Mouse (Mus musculus) myocyte (in vitro differentiated cells): ENCODE measurements at regions not wholly inside any gene's neighbourhood (a gene's known extent, or its start where the extent isn't known, plus 50 kb on each side); places are given as distances from the start of the nearest gene placed in this dataset.

Experiments used
- H3K27me3 ChIP-seq: one replicate; pipeline ENCODE4 v1.6.1; 2011; ENCODE audit not compliant: control insufficient read depth, insufficient read depth, insufficient read length
- H3K36me3 ChIP-seq: one replicate; pipeline ENCODE4 v1.6.1; 2011; ENCODE audit not compliant: control insufficient read depth, insufficient read depth
- H3K4me2 ChIP-seq: one replicate; pipeline ENCODE4 v1.6.1; 2011; ENCODE audit warnings: low read depth, control low read depth
- H3K4me3 ChIP-seq: one replicate; pipeline ENCODE4 v1.5.1; 2011; ENCODE audit warnings: mild to moderate bottlenecking, control low read depth, moderate library complexity
- H3K79me2 ChIP-seq: one replicate; pipeline ENCODE4 v1.6.1; 2011; ENCODE audit not compliant: control insufficient read depth, insufficient read depth
- H3ac ChIP-seq: one replicate; pipeline ENCODE4 v1.6.1; 2011; ENCODE audit not compliant: control insufficient read depth, insufficient read length
- CEBPB ChIP-seq: IDR thresholded peaks from 2 replicates; pipeline ENCODE4 v1.6.1; 2011; ENCODE audit warnings: mild to moderate bottlenecking, moderate library complexity; ENCODE audit not compliant: poor library complexity, insufficient read depth, severe bottlenecking
- E2F4 ChIP-seq: IDR thresholded peaks from one replicate; pipeline ENCODE4 v1.6.1; 2011; ENCODE audit warnings: mild to moderate bottlenecking, control low read depth, moderate library complexity; ENCODE audit not compliant: insufficient read depth
- MAX ChIP-seq: IDR thresholded peaks from one replicate; pipeline ENCODE4 v1.6.1; 2011; ENCODE audit warnings: low read depth, mild to moderate bottlenecking, control low read depth
- MYOD1 ChIP-seq, 3 experiments: IDR thresholded peaks; one replicate each; pipeline ENCODE4 v1.6.1; 2011; ENCODE audit warnings: control low read depth in 2 of 3, low read depth in 2 of 3, mild to moderate bottlenecking in 2 of 3, moderate library complexity in 1 of 3; ENCODE audit not compliant: insufficient read length in 2 of 3, control insufficient read depth in 1 of 3
- MYOG ChIP-seq, 3 experiments: IDR thresholded peaks; one replicate each; pipeline ENCODE4 v1.6.1; 2011; ENCODE audit warnings: control low read depth in 2 of 3, low read depth in 2 of 3, mild to moderate bottlenecking in 2 of 3; ENCODE audit not compliant: insufficient read length in 2 of 3, control insufficient read depth in 1 of 3, insufficient read depth in 1 of 3
- POLR2A ChIP-seq: IDR thresholded peaks from one replicate; pipeline ENCODE4 v1.6.1; 2011; ENCODE audit warnings: low read depth, mild to moderate bottlenecking, control low read depth, moderate library complexity; ENCODE audit not compliant: insufficient read length
- POLR2AphosphoS2 ChIP-seq: IDR thresholded peaks from one replicate; pipeline ENCODE4 v1.6.1; 2011; ENCODE audit warnings: low read depth, control low read depth; ENCODE audit not compliant: insufficient read length
- REST ChIP-seq: IDR thresholded peaks from one replicate; pipeline ENCODE4 v1.6.1; 2011; ENCODE audit warnings: mild to moderate bottlenecking, control low read depth, moderate library complexity; ENCODE audit not compliant: insufficient read depth, insufficient read length
- SRF ChIP-seq: IDR thresholded peaks from one replicate; pipeline ENCODE4 v1.6.1; 2011; ENCODE audit warnings: low read depth; ENCODE audit not compliant: control insufficient read depth, insufficient read length
- TCF12 ChIP-seq: IDR thresholded peaks from one replicate; pipeline ENCODE4 v1.6.1; 2011; ENCODE audit warnings: mild to moderate bottlenecking, control low read depth; ENCODE audit not compliant: poor library complexity, insufficient read depth, severe bottlenecking
- TCF3 ChIP-seq: IDR thresholded peaks from one replicate; pipeline ENCODE4 v1.6.1; 2011; ENCODE audit warnings: low read depth, control low read depth; ENCODE audit not compliant: insufficient read length
- USF1 ChIP-seq: IDR thresholded peaks from one replicate; pipeline ENCODE4 v1.6.1; 2011; ENCODE audit warnings: low read depth, mild to moderate bottlenecking, control low read depth, moderate library complexity

GRCm38 (mm10) chr15:60111046-60111445 is 94.6 kb upstream of the 4933412E24Rik start:
- no peak overlapping the region for H3K4me2 ChIP-seq
- H3K4me3 ChIP-seq, result no peak overlapping the region
- no peaks in the 10 kb centered on the region for H3K36me3 ChIP-seq
- no peak for TF ChIP-seq E2F4
- no peak for TF ChIP-seq USF1
- no peak for TF ChIP-seq REST
- no peak for TF ChIP-seq TCF12
- TF ChIP-seq POLR2AphosphoS2, result no peak
- no peak for TF ChIP-seq SRF
- no peak for TF ChIP-seq MAX
- no peak for TF ChIP-seq POLR2A
- no peak for TF ChIP-seq MYOG (IDR thresholded peaks at IDR 0.05; ENCODE audit: control insufficient read depth in 1 of 3, insufficient read depth in 1 of 3, insufficient read length in 2 of 3, low read depth in 2 of 3)
- no peak for TF ChIP-seq CEBPB
- TF ChIP-seq MYOD1 (IDR thresholded peaks at IDR 0.05; ENCODE audit: control insufficient read depth in 1 of 3, insufficient read length in 2 of 3, low read depth in 2 of 3), result no peak
- TF ChIP-seq TCF3, result no peak
- no peaks in the 10 kb centered on the region for H3K79me2 ChIP-seq
- no peaks in the 10 kb centered on the region for H3K27me3 ChIP-seq
- H3ac ChIP-seq, result no peak overlapping the region

- Histone ChIP-seq H3K36me3 (no peaks in the 10 kb centered on the region), H3K79me2 (no peaks in the 10 kb centered on the region), H3K4me3 (no peak overlapping the region), H3K27me3 (no peaks in the 10 kb centered on the region), H3ac (no peak overlapping the region), H3K4me2 (no peak overlapping the region)
- TF ChIP-seq TCF3, result no peak
- no peak for TF ChIP-seq CEBPB
Observed at GRCm38 (mm10) chr15:60104126-60104525, 87.7 kb upstream of the 4933412E24Rik start.

- H3K4me3 ChIP-seq, result no peak overlapping the region
- H3K4me2 ChIP-seq, result no peak overlapping the region
- no peak overlapping the region for H3ac ChIP-seq
- no peaks in the 10 kb centered on the region for H3K79me2 ChIP-seq
- H3K36me3 ChIP-seq, result no peaks in the 10 kb centered on the region
- peaks cover 1% of the 10 kb centered on the region for H3K27me3 ChIP-seq
- TF ChIP-seq POLR2A (no peak), REST (no peak), MYOD1 (IDR thresholded peaks at IDR 0.05; ENCODE audit: control insufficient read depth in 1 of 3, insufficient read length in 2 of 3, low read depth in 2 of 3) (no peak), MYOG (IDR thresholded peaks at IDR 0.05; ENCODE audit: control insufficient read depth in 1 of 3, insufficient read depth in 1 of 3, insufficient read length in 2 of 3, low read depth in 2 of 3) (no peak), POLR2AphosphoS2 (no peak), SRF (no peak), TCF3 (no peak), MAX (no peak), TCF12 (no peak), CEBPB (no peak), USF1 (no peak), E2F4 (no peak)
Observed at GRCm38 (mm10) chr15:60101485-60102280, 85.3 kb upstream of the 4933412E24Rik start.

DNA sequence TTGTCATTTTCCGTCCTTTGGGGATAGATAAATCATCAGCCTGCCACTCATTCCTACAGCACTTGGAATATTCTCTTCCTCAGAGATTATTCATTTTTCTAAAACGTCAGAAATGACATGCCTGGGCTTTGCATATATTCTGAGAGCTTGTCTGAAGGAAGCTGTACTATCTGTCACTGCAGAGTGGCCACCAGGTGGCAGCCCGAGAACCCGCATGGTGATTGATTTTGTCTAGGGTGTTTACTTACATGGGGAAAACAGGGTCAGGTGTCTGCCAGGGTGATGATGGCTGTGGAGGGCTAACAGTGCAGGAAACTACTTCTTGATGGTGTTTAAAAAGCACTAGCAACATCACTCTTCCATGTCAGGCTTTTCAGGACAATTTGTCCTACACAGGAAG is 80.7 kb upstream of the 4933412E24Rik start:
- no peak overlapping the region for H3K4me2 ChIP-seq
- TF ChIP-seq TCF3 (no peak), POLR2AphosphoS2 (no peak), CEBPB (no peak), MAX (no peak), POLR2A (no peak), REST (no peak), SRF (no peak), MYOD1 (IDR thresholded peaks at IDR 0.05; ENCODE audit: control insufficient read depth in 1 of 3, insufficient read length in 2 of 3, low read depth in 2 of 3) (no peak), USF1 (no peak), MYOG (IDR thresholded peaks at IDR 0.05; ENCODE audit: control insufficient read depth in 1 of 3, insufficient read depth in 1 of 3, insufficient read length in 2 of 3, low read depth in 2 of 3) (no peak), E2F4 (no peak), TCF12 (no peak)
- no peak overlapping the region for H3ac ChIP-seq
- no peak overlapping the region for H3K4me3 ChIP-seq
- no peaks in the 10 kb centered on the region for H3K36me3 ChIP-seq
- peaks cover 8% of the 10 kb centered on the region for H3K27me3 ChIP-seq
- no peaks in the 10 kb centered on the region for H3K79me2 ChIP-seq

- H3K36me3 ChIP-seq, result no peaks in the 10 kb centered on the region
- no peak overlapping the region for H3ac ChIP-seq
- peaks cover 8% of the 10 kb centered on the region for H3K27me3 ChIP-seq
- H3K4me2 ChIP-seq, result no peak overlapping the region
- H3K79me2 ChIP-seq, result no peaks in the 10 kb centered on the region
- TF ChIP-seq MYOD1 (IDR thresholded peaks at IDR 0.05; ENCODE audit: control insufficient read depth in 1 of 3, insufficient read length in 2 of 3, low read depth in 2 of 3) (no peak), MYOG (IDR thresholded peaks at IDR 0.05; ENCODE audit: control insufficient read depth in 1 of 3, insufficient read depth in 1 of 3, insufficient read length in 2 of 3, low read depth in 2 of 3) (no peak), CEBPB (no peak), SRF (no peak)
- no peak overlapping the region for H3K4me3 ChIP-seq
Observed at GRCm38 (mm10) chr15:60096131-60096530, 79.7 kb upstream of the 4933412E24Rik start.
